Mouse (Mus musculus) hindlimb bud, embryonic 11.5 days (tissue): Measurements from ENCODE around the gene Timp4.

Experiments used
- DNase-seq: peaks from one replicate; pipeline ENCODE4 v3.0.0-alpha.2; 2012; ENCODE audit warnings: low read depth, low spot score; ENCODE audit errors: extremely low spot score

The Timp4 gene

DNA sequence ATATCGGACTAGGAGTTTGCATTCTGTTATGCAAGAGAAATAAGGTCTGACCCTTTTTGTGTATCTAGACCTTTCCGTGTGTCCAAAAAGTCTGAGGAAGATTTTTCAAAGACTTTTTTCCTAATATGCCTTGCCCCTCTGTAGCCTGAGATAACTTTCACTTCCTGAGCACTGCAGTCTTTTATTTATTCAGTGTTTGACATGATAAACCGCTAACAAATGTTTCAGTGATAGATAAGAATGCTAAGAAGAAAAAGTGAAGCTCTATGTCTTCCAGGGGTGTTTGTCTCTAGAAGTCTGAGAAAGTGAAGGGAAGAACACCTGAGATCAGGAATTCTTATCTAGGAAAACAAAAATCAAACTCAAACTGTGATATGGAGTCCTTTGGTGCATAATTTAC is 51.3 kb downstream of the Timp4 start:
- no peak for DNase-seq
